Mouse (Mus musculus): ENCODE results near the gene Clasp2.
"Not testable (repeated sequence)": the region's sequence is repeated elsewhere in the genome, so short reads cannot be mapped to it uniquely, and the experiment has no call there.

Gene Clasp2

GRCm38 (mm10) chr9:113755888-113756719 lies 14.8 kb downstream of the Clasp2 start:
- DNase-seq (ENCODE audit: low read depth in 1 of 2, low spot score in 2 of 2), result no peak

- DNase-seq (ENCODE audit: low read depth in 1 of 2, low spot score in 2 of 2), result no peak
Measured at GRCm38 (mm10) chr9:113758472-113758871, 17.2 kb downstream of the Clasp2 start.

- no peak for DNase-seq (ENCODE audit: low read depth in 1 of 2, low spot score in 2 of 2)
Measured at GRCm38 (mm10) chr9:113759684-113760083, 18.4 kb downstream of the Clasp2 start.

GRCm38 (mm10) chr9:113762389-113762788 lies 21.1 kb downstream of the Clasp2 start:
- no peak for DNase-seq (ENCODE audit: low read depth in 1 of 2, low spot score in 2 of 2)

GRCm38 (mm10) chr9:113763123-113763522 lies 21.9 kb downstream of the Clasp2 start:
- no peak for DNase-seq (ENCODE audit: low read depth in 1 of 2, low spot score in 2 of 2)

GRCm38 (mm10) chr9:113770640-113771039 lies 29.4 kb downstream of the Clasp2 start:
- DNase-seq (ENCODE audit: low read depth in 1 of 2, low spot score in 2 of 2), result no peak

GRCm38 (mm10) chr9:113780863-113781262 lies 39.6 kb downstream of the Clasp2 start:
- no peak for DNase-seq (ENCODE audit: low read depth in 1 of 2, low spot score in 2 of 2)

- no peak for DNase-seq (ENCODE audit: low read depth in 1 of 2, low spot score in 2 of 2)
Measured at GRCm38 (mm10) chr9:113782362-113783005, 41.2 kb downstream of the Clasp2 start.

GRCm38 (mm10) chr9:113783674-113784073 lies 42.4 kb downstream of the Clasp2 start:
- no peak for DNase-seq (ENCODE audit: low read depth in 1 of 2, low spot score in 2 of 2)

GRCm38 (mm10) chr9:113789283-113789682 lies 48.0 kb downstream of the Clasp2 start:
- not testable (repeated sequence) for DNase-seq (ENCODE audit: low read depth in 1 of 2, low spot score in 2 of 2)

- no peak for DNase-seq (ENCODE audit: low read depth in 1 of 2, low spot score in 2 of 2)
Measured at GRCm38 (mm10) chr9:113792651-113793512, 51.6 kb downstream of the Clasp2 start.

GRCm38 (mm10) chr9:113793513-113793905 lies 52.2 kb downstream of the Clasp2 start:
- DNase-seq (ENCODE audit: low read depth in 1 of 2, low spot score in 2 of 2), result no peak

GRCm38 (mm10) chr9:113793966-113794365 lies 52.7 kb downstream of the Clasp2 start:
- DNase-seq (ENCODE audit: low read depth in 1 of 2, low spot score in 2 of 2), result no peak

- DNase-seq (ENCODE audit: low read depth in 1 of 2, low spot score in 2 of 2), result no peak
Measured at GRCm38 (mm10) chr9:113797206-113797605, 55.9 kb downstream of the Clasp2 start.

GRCm38 (mm10) chr9:113800671-113801070 lies 59.4 kb downstream of the Clasp2 start:
- no peak for DNase-seq (ENCODE audit: low read depth in 1 of 2, low spot score in 2 of 2)

- no peak for DNase-seq (ENCODE audit: low read depth in 1 of 2, low spot score in 2 of 2)
Measured at GRCm38 (mm10) chr9:113802734-113803133, 61.5 kb downstream of the Clasp2 start.

GRCm38 (mm10) chr9:113803751-113804150 lies 62.5 kb downstream of the Clasp2 start:
- no peak for DNase-seq (ENCODE audit: low read depth in 1 of 2, low spot score in 2 of 2)

- no peak for DNase-seq (ENCODE audit: low read depth in 1 of 2, low spot score in 2 of 2)
Measured at GRCm38 (mm10) chr9:113805359-113805758, 64.1 kb downstream of the Clasp2 start.

- DNase-seq (ENCODE audit: low read depth in 1 of 2, low spot score in 2 of 2), result no peak
Measured at GRCm38 (mm10) chr9:113811327-113811726, 70.1 kb downstream of the Clasp2 start.

- no peak for DNase-seq (ENCODE audit: low read depth in 1 of 2, low spot score in 2 of 2)
Measured at GRCm38 (mm10) chr9:113811957-113812670, 70.8 kb downstream of the Clasp2 start.

- DNase-seq (ENCODE audit: low read depth in 1 of 2, low spot score in 2 of 2), result no peak
Measured at GRCm38 (mm10) chr9:113812671-113813001, 71.4 kb downstream of the Clasp2 start.

Measured in monocyte, adult 2 months (primary cell).